Mouse (Mus musculus): ENCODE data around the gene Hs6st1.

GRCm38 (mm10) chr1:36125076-36125475, 56.9 kb downstream of the Hs6st1 start:
- no peak for TF ChIP-seq GATA1 (IDR thresholded peaks at IDR 0.05; ENCODE audit: borderline replicate concordance, low read length)
- no peak for TF ChIP-seq FLI1 (IDR thresholded peaks at IDR 0.05; ENCODE audit: low read length)

All from megakaryocyte, embryonic 14.5 days (primary cell).